Mouse (Mus musculus) limb, embryonic 10.5 days (tissue): Measurements from ENCODE around the gene Slc2a13. TPM values are rescaled to one million over a fixed set of nuclear protein-coding genes. Genes with fewer than 3 reads are reported as not detected.

ENCODE experiments used
- DNase-seq: peaks from one replicate; pipeline ENCODE4 v3.0.0-alpha.2; 2017; ENCODE audit warnings: low spot score
- H3K27ac ChIP-seq: fragments of 300-500 bp; sonication (generic); 2 replicates; pipeline ENCODE4 v1.5.1; 2016; ENCODE audit warnings: mild to moderate bottlenecking
- H3K27me3 ChIP-seq: fragments of 300-500 bp; sonication (generic); 2 replicates; pipeline ENCODE4 v1.6.1; 2016; ENCODE audit warnings: low read depth, mild to moderate bottlenecking; ENCODE audit not compliant: poor library complexity, severe bottlenecking
- H3K36me3 ChIP-seq: fragments of 300-500 bp; sonication (generic); 2 replicates; pipeline ENCODE4 v1.6.1; 2016; ENCODE audit warnings: mild to moderate bottlenecking, moderate library complexity
- H3K4me1 ChIP-seq: fragments of 300-500 bp; sonication (generic); 2 replicates; pipeline ENCODE4 v1.6.1; 2016
- H3K4me3 ChIP-seq: fragments of 300-500 bp; sonication (generic); 2 replicates; pipeline ENCODE4 v1.5.1; 2016; ENCODE audit warnings: mild to moderate bottlenecking, moderate library complexity
- H3K9me3 ChIP-seq: fragments of 300-500 bp; sonication (generic); replicated peaks from 2 replicates; pipeline ENCODE4 v1.6.1; 2016; ENCODE audit warnings: mild to moderate bottlenecking
- WGBS: fragments of 180-500 bp; shearing (Covaris S2); methylation state at CpG from one replicate; pipeline ENCODE4 v1.1.7; 2016; 5-methylcytosine and 5-hydroxymethylcytosine counted together
- polyA plus RNA-seq: library from polyadenylated mRNA; unstranded; fragments of >200 nt; fragmentation: Nextera tagmentation; extraction: Ambion mirVana; gene quantifications from 2 replicates; pipeline ENCODE4 v1.2.1, GENCODE M21; 2016

The Slc2a13 gene
- polyA plus RNA-seq, 1 experiment from 2014 or later = 0.99 TPM

GRCm38 (mm10) chr15:91561728-91562127, 11.3 kb downstream of the Slc2a13 start:
- H3K27me3 ChIP-seq = no peaks in the 10 kb centered on the region
- H3K36me3 ChIP-seq = no peaks in the 10 kb centered on the region
- WGBS = 88% methylated on average over 6 of the region's 6 CpGs
- no peaks in the 10 kb centered on the region for H3K9me3 ChIP-seq
- no peak overlapping the region for H3K4me3 ChIP-seq
- H3K4me1 ChIP-seq = no peaks in the 10 kb centered on the region
- DNase-seq = no peak
- H3K27ac ChIP-seq = no peak overlapping the region

DNA sequence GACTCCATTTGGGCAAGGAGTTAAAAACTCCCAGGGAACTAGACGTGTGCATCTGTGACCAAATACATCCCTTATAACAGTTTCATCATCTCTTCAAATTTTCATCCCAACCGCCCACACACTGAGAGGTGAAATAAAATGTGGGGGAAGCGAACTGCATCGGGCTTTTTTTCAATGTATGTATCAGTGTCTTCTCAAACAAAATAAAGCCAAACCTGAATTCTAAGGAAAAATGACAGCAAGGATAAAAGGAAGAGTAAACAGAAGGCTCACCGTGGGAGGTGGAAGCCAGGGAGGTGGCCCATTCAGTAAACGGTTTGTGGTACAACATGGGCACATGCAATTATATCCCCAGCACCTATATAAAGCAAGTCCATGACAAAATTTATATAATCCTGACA, 17.7 kb downstream of the Slc2a13 start:
- Histone ChIP-seq H3K27ac (no peak overlapping the region), H3K4me1 (no peaks in the 10 kb centered on the region), H3K27me3 (no peaks in the 10 kb centered on the region), H3K36me3 (no peaks in the 10 kb centered on the region), H3K9me3 (no peaks in the 10 kb centered on the region), H3K4me3 (no peak overlapping the region)
- 90% methylated on average over 6 of the region's 6 CpGs for WGBS
- no peak for DNase-seq

GRCm38 (mm10) chr15:91548586-91549268, 24.3 kb downstream of the Slc2a13 start:
- no peaks in the 10 kb centered on the region for H3K27me3 ChIP-seq
- DNase-seq = no peak
- H3K27ac ChIP-seq = no peak overlapping the region
- 70% methylated on average over 12 of the region's 12 CpGs for WGBS
- no peaks in the 10 kb centered on the region for H3K36me3 ChIP-seq
- no peaks in the 10 kb centered on the region for H3K4me1 ChIP-seq
- H3K9me3 ChIP-seq = no peaks in the 10 kb centered on the region
- no peak overlapping the region for H3K4me3 ChIP-seq

DNA sequence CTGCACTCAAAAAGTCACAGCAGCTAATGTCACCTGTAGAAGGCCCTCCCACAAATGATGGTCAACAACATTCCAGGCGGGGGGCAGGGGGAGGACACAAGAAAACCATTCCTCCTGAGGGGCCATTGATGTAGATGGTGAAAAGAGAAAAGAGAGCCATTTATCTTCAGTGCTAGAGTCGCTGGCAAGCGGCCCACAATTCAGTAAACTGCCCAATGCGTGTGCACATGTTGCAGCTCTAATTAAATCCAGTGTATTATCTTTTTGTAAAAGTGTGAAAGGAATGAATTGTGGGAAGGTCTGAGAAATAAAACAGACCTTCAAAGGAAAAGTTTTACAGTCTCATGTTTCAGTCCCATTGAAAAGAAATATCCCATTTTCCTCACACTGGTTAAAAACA, 28.5 kb downstream of the Slc2a13 start:
- H3K4me1 ChIP-seq = no peaks in the 10 kb centered on the region
- H3K9me3 ChIP-seq = no peaks in the 10 kb centered on the region
- WGBS = 79% methylated on average over 4 of the region's 4 CpGs
- H3K36me3 ChIP-seq = no peaks in the 10 kb centered on the region
- no peak overlapping the region for H3K27ac ChIP-seq
- no peaks in the 10 kb centered on the region for H3K27me3 ChIP-seq
- no peak for DNase-seq
- H3K4me3 ChIP-seq = no peak overlapping the region

DNA sequence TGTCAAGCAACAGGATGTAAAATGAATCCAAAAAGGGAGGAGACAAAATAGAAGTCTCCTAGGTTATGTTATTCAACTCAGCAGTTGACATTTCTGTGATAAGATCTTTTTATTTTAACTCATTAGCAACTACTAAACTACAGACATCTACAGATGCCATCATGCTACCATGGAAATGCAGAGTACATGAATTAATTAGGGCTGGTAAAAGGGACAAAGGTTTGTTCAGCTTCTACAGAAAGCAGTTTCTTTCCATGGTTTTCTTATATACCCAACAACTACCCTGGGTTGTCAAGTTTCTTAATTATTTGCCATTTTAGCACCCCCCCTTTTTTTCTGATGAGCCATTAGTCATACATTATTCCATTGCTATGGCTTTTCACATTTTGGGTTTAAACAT, 34.6 kb downstream of the Slc2a13 start:
- DNase-seq = no peak

DNA sequence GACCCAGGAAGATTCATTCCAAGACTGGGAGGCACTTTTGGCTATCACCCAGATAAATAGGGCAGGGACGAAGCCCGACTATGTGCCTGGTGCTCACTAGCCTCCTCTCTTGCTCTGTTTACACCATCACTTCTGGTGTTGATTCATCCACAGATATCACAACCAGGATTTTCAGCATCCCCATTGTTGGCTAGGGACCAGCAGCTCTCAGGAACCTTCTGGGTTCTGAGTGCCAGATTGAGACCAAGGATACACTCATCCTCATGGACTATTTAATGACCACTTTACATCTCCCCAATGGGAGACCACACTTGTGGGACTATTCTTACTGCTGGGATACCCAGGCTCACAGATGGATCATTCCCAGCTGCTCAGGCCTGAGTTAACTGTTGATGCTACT, 46.2 kb downstream of the Slc2a13 start:
- H3K27ac ChIP-seq = no peak overlapping the region
- no peaks in the 10 kb centered on the region for H3K4me1 ChIP-seq
- 93% methylated on average over 2 of the region's 2 CpGs for WGBS
- H3K36me3 ChIP-seq = no peaks in the 10 kb centered on the region
- no peaks in the 10 kb centered on the region for H3K27me3 ChIP-seq
- DNase-seq = no peak
- H3K9me3 ChIP-seq = no peaks in the 10 kb centered on the region
- H3K4me3 ChIP-seq = no peak overlapping the region

More for the DNA sequence above, 34.6 kb downstream of the Slc2a13 start:
- no peaks in the 10 kb centered on the region for H3K36me3 ChIP-seq
- H3K27ac ChIP-seq = no peak overlapping the region
- no peak overlapping the region for H3K4me3 ChIP-seq
- H3K4me1 ChIP-seq = no peaks in the 10 kb centered on the region
- no peaks in the 10 kb centered on the region for H3K9me3 ChIP-seq
- H3K27me3 ChIP-seq = no peaks in the 10 kb centered on the region

- 86% methylated on average over 3 of the region's 3 CpGs for WGBS
- H3K27ac ChIP-seq = no peak overlapping the region
- no peak for DNase-seq
- H3K27me3 ChIP-seq = no peaks in the 10 kb centered on the region
- no peak overlapping the region for H3K4me3 ChIP-seq
- no peaks in the 10 kb centered on the region for H3K36me3 ChIP-seq
- no peaks in the 10 kb centered on the region for H3K9me3 ChIP-seq
- H3K4me1 ChIP-seq = no peaks in the 10 kb centered on the region
These were observed 46.9 kb downstream of the Slc2a13 start for GRCm38 (mm10) chr15:91526166-91526565.

DNA sequence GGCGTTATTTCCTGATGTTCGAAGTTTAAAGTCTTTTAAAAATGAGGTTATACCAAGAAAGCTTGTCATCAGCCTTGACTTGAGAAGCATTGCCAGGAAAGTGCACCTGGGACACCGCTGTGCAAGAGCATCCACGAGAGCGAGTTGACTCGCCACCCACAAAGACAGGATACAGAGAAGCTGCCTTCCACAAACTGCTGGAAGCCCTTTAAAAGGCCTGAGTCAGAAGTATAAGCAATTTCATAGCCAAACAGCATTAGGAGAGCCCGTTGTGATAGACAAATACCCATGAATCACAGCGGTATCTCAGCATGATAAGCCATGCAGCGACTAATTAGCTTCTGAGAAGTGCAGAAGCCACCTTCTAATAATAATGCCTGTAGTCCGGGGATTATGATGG, 48.6 kb downstream of the Slc2a13 start:
- H3K27me3 ChIP-seq = no peaks in the 10 kb centered on the region
- DNase-seq = no peak
- no peaks in the 10 kb centered on the region for H3K36me3 ChIP-seq
- no peak overlapping the region for H3K4me3 ChIP-seq
- no peak overlapping the region for H3K27ac ChIP-seq
- WGBS = 92% methylated on average over 10 of the region's 10 CpGs
- no peaks in the 10 kb centered on the region for H3K4me1 ChIP-seq
- no peaks in the 10 kb centered on the region for H3K9me3 ChIP-seq

DNA sequence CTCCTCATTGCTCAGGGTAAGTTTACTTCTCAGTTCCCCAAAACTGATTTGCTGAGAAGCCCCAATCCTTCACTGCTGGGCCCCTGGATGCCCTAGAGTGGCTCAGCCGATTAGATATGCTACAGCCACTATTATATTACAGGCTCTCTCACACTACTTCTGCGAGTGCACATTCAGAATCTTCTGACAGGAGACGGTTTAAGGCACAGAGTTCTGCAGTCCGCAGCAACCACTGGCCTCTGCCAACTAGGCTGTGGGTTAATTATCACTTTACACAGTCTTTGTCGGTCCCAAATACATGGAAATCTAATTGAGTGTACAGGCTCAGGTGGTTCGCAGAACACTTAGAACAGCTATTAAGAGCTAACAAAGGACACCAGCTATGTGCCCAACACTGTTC, 69.8 kb downstream of the Slc2a13 start:
- WGBS = 89% methylated on average over 6 of the region's 6 CpGs
- Histone ChIP-seq H3K4me1 (no peaks in the 10 kb centered on the region), H3K9me3 (no peaks in the 10 kb centered on the region), H3K36me3 (no peaks in the 10 kb centered on the region), H3K27ac (no peak overlapping the region), H3K4me3 (no peak overlapping the region), H3K27me3 (no peaks in the 10 kb centered on the region)
- DNase-seq = no peak

- DNase-seq = no peak
- no peak overlapping the region for H3K4me3 ChIP-seq
- no peaks in the 10 kb centered on the region for H3K27me3 ChIP-seq
- WGBS = 76% methylated on average over 1 of the region's 1 CpGs
- no peaks in the 10 kb centered on the region for H3K4me1 ChIP-seq
- no peaks in the 10 kb centered on the region for H3K36me3 ChIP-seq
- H3K9me3 ChIP-seq = no peaks in the 10 kb centered on the region
- H3K27ac ChIP-seq = no peak overlapping the region
These were observed 70.4 kb downstream of the Slc2a13 start for GRCm38 (mm10) chr15:91502661-91503060.

- WGBS = 88% methylated on average over 9 of the region's 9 CpGs
- Histone ChIP-seq H3K9me3 (no peaks in the 10 kb centered on the region), H3K4me1 (no peaks in the 10 kb centered on the region), H3K27me3 (no peaks in the 10 kb centered on the region), H3K27ac (no peak overlapping the region), H3K4me3 (no peak overlapping the region), H3K36me3 (no peaks in the 10 kb centered on the region)
- no peak for DNase-seq
These were observed 70.8 kb downstream of the Slc2a13 start for GRCm38 (mm10) chr15:91502235-91502634.

DNA sequence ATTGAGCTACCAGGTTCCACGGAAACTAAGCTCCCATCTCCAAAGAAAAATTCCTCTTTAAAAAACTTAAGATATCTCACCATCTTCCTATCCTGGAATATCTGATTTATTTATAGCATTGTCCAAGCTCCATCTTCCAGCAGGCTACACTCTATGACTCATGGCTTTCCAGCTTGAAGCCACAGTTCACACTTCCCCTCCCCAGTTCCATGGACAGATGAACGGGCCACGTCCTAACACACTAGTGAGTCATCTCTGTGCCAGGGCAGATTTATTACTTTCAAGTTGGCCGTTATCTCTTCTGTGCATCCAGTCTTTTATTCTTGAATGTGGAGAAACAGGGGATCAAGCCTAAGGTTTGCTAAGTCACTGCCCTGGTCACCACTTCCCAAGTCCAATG, 78.0 kb downstream of the Slc2a13 start:
- Histone ChIP-seq H3K36me3 (no peaks in the 10 kb centered on the region), H3K9me3 (no peaks in the 10 kb centered on the region), H3K4me1 (no peaks in the 10 kb centered on the region), H3K27ac (no peak overlapping the region), H3K27me3 (no peaks in the 10 kb centered on the region), H3K4me3 (no peak overlapping the region)
- DNase-seq = no peak
- 91% methylated on average over 4 of the region's 4 CpGs for WGBS

GRCm38 (mm10) chr15:91479924-91480615, 93.0 kb downstream of the Slc2a13 start:
- DNase-seq = no peak
- Histone ChIP-seq H3K36me3 (no peaks in the 10 kb centered on the region), H3K4me1 (no peaks in the 10 kb centered on the region), H3K4me3 (no peak overlapping the region), H3K9me3 (no peaks in the 10 kb centered on the region), H3K27me3 (no peaks in the 10 kb centered on the region), H3K27ac (no peak overlapping the region)
- 90% methylated on average over 14 of the region's 14 CpGs for WGBS
